Mouse (Mus musculus): ENCODE measurements around the gene Robo1. TPM values are rescaled to one million over a fixed set of nuclear protein-coding genes. Genes with fewer than 3 reads are reported as not detected.

Robo1 gene
- polyA plus RNA-seq, 1 experiment from 2014 or later = 100 TPM

DNA sequence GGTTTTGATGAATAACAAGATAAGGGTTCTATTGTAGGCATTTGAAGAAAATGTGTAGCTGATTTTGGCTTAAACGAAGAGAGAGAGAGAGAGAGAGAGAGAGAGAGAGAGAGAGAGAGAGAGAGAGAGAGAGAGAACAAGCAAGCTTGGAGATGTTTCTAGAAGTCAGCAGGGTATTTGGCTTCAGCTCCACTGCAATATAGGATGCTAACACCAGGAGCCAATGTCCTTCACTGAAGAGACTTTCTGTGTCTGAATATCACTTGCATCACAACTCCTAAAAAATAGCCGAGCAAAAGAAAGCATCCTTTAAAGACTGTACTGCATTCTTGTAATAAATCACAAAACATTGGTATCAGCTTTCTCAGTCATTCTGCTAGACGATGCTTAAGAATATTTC lies 503.8 kb downstream of the Robo1 start:
- no peaks in the 10 kb centered on the region for H3K27me3 ChIP-seq
- 81% methylated on average over 3 of the region's 3 CpGs for WGBS
- no peaks in the 10 kb centered on the region for H3K36me3 ChIP-seq
- H3K4me3 ChIP-seq = no peak overlapping the region
- H3K4me1 ChIP-seq = peaks cover 14% of the 10 kb centered on the region
- H3K9ac ChIP-seq (replicated peaks) = no peak overlapping the region
- no peaks in the 10 kb centered on the region for H3K9me3 ChIP-seq
- no peak overlapping the region for H3K4me2 ChIP-seq (replicated peaks)
- H3K27ac ChIP-seq (replicated peaks) = no peak overlapping the region
- no peak for ATAC-seq (ENCODE audit: low FRiP score, low read depth)

DNA sequence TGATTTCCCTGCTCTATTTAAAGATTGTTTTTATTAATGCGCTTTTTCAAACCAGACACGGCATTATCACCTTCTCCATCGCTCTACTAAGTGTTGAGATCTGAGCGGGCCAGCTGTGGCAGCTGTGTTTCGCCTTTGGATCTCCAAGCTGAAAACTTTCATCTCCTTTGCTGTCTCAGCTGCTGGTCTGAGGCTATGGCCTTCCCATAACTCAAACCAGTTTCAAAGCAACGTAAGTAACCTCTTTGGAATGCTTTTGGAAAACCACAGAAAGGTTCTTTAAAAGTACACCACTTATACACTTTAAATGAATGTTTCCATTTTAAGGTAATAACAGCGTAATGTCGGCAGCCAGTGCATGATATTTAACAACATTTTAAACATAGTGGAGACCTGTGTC lies 520.3 kb downstream of the Robo1 start:
- Histone ChIP-seq H3K4me3 (no peak overlapping the region), H3K4me2 (replicated peaks) (no peak overlapping the region), H3K27me3 (no peaks in the 10 kb centered on the region), H3K4me1 (peaks cover 3% of the 10 kb centered on the region; the same call in 1 of the 2 replicates), H3K9ac (replicated peaks) (no peak overlapping the region), H3K27ac (replicated peaks) (no peak overlapping the region), H3K36me3 (no peaks in the 10 kb centered on the region), H3K9me3 (no peaks in the 10 kb centered on the region)
- ATAC-seq (ENCODE audit: low FRiP score, low read depth) = no peak
- 76% methylated on average over 8 of the region's 8 CpGs for WGBS

DNA sequence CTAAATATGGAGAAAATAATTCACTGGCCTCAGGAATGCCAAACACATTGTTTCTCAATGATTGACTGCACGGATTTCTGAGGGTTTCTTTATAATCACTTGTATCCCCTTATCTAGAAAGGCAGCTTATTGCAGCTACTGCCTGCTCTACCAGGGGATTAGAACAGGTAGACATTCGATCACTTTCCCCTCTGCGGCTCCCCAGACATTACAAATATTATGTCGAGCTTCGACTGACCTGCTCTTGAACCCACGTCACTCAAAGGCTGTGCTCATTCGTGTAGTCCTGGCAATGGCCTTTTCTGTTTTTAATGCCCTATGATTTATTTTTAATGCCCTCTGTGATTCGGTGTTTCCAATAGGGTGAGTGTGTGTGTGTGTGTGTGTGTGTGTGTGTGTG lies 521.4 kb downstream of the Robo1 start:
- WGBS = 62% methylated on average over 8 of the region's 8 CpGs
- no peaks in the 10 kb centered on the region for H3K27me3 ChIP-seq
- peaks cover 6% of the 10 kb centered on the region; the same call in 1 of the 2 replicates for H3K4me1 ChIP-seq
- no peak overlapping the region for H3K27ac ChIP-seq (replicated peaks)
- H3K9me3 ChIP-seq = no peaks in the 10 kb centered on the region
- no peak overlapping the region for H3K4me2 ChIP-seq (replicated peaks)
- ATAC-seq (ENCODE audit: low FRiP score, low read depth) = no peak
- no peaks in the 10 kb centered on the region for H3K36me3 ChIP-seq
- H3K9ac ChIP-seq (replicated peaks) = no peak overlapping the region
- H3K4me3 ChIP-seq = no peak overlapping the region

DNA sequence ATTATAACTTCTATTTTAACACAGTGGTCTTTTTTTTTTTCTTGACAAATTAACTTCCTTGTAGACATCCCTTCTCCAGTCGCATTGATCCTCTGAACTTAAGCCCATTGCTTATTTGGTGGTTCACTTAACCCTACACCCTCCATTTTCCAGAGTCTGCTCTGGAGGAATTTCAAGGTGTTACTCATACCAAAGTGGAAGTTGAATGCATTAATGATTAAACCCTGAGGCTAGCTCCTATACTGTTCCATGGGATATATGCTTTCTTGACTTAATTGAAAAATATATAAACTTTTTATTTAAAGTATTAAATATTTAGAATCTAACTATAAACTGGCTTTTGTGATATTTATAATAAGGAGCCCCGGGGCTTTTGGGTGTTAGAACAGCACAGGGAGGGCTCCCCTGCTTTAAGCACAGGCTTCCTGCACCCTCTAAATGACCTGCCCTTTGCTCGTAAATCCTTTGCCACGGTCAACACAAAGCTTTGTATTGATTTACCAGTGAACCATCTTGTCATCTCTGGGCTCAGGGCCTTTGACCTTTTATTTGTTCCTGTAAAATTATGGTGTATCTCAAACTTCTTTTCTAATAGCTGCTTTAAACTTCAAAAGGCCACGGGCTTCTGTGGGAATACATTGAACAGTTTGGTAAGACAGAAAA lies 522.4 kb downstream of the Robo1 start:
- no peak overlapping the region for H3K27ac ChIP-seq (replicated peaks)
- no peaks in the 10 kb centered on the region for H3K27me3 ChIP-seq
- no peaks in the 10 kb centered on the region for H3K9me3 ChIP-seq
- no peak overlapping the region for H3K4me3 ChIP-seq
- peaks cover 6% of the 10 kb centered on the region; the same call in 1 of the 2 replicates for H3K4me1 ChIP-seq
- no peak overlapping the region for H3K4me2 ChIP-seq (replicated peaks)
- no peaks in the 10 kb centered on the region for H3K36me3 ChIP-seq
- WGBS = 28% methylated on average over 5 of the region's 5 CpGs
- ATAC-seq (ENCODE audit: low FRiP score, low read depth) = no peak
- H3K9ac ChIP-seq (replicated peaks) = no peak overlapping the region

DNA sequence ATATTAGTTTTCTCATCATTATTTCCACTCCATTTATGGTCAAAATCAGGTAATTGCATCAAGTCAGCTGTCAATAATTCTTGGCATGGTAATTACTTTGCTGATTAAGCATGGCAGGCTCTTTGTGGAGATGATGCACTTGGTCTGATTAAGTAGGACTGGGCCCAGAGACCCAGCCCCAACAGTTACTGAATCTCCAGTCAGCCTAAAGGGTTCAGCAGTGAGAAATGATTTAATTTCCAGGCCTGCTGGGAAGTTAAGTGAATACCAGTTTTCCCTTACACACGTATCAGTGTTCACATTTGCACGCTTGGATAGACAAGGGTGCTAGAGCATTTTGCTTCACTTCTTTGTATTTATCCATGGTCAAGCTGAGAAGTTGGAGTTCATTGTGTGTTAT lies 526.2 kb downstream of the Robo1 start:
- no peaks in the 10 kb centered on the region for H3K27me3 ChIP-seq
- no peak overlapping the region for H3K4me2 ChIP-seq (replicated peaks)
- H3K9me3 ChIP-seq = no peaks in the 10 kb centered on the region
- peaks cover 6% of the 10 kb centered on the region; the same call in 1 of the 2 replicates for H3K4me1 ChIP-seq
- no peaks in the 10 kb centered on the region for H3K36me3 ChIP-seq
- no peak overlapping the region for H3K27ac ChIP-seq (replicated peaks)
- ATAC-seq (ENCODE audit: low FRiP score, low read depth) = no peak
- H3K9ac ChIP-seq (replicated peaks) = no peak overlapping the region
- WGBS = 66% methylated on average over 2 of the region's 2 CpGs
- H3K4me3 ChIP-seq = no peak overlapping the region

DNA sequence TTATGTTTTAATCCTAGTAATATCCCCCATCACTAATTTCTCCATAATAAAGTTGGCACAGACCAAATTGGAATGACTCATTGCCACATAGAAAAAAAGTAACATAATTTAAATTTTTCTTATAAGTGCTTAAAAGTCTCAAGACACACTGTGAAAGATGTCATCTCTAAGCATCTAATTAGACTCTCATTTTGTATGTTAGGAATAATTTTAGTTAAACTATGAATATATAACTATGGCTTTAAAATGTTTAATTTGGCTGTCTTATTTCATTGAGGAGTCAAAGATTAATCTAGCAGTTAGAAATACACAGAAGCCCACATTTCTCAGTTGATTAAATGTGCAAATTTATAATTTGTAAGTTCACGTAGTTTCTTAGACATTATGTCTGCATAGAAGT lies 530.9 kb downstream of the Robo1 start:
- H3K4me2 ChIP-seq (replicated peaks) = no peak overlapping the region
- no peak overlapping the region for H3K4me3 ChIP-seq
- ATAC-seq (ENCODE audit: low FRiP score, low read depth) = no peak
- no peak overlapping the region for H3K9ac ChIP-seq (replicated peaks)
- peaks cover 9% of the 10 kb centered on the region; the same call in 1 of the 2 replicates for H3K4me1 ChIP-seq
- no peak overlapping the region for H3K27ac ChIP-seq (replicated peaks)
- H3K9me3 ChIP-seq = no peaks in the 10 kb centered on the region
- H3K27me3 ChIP-seq = no peaks in the 10 kb centered on the region
- WGBS = 85% methylated on average over 1 of the region's 1 CpGs
- H3K36me3 ChIP-seq = no peaks in the 10 kb centered on the region

DNA sequence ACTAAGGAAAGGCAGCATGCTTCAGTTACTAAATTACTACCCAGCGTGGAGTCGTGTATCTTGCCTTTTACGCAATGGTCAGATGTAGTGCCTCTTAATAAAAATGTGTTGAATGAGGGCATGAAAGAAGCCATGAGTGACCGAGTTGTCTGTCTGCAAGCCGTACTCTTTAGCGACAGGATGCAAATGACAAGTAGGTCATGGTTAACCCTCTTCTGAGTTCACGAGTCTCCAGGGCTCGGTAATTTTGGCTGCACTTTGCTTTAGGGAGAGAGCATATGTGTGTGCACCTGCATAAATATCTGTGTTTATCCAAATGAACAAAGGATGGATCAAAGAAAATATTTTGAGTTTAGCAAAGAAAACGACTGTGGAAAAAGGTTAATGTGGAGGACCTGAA lies 533.0 kb downstream of the Robo1 start:
- H3K4me3 ChIP-seq = no peak overlapping the region

DNA sequence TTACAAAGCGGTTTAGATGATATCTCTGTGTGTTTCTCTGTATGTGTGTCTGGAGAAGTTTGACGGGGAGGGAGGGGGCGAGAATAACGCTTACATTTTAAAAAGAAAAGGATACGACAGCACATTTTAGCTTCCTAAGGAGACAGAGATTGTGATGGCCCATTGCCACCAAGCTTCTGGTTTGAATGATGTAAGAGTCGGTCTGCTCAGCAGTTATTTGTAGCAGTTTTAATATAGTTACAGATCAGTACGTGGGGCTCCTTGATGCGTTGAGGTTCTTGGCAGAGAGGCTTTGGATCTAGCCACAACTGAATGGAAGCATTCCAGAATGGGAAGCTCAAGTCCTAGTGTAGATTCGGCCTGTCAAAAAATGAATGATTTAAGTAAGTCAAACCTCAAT lies 546.0 kb downstream of the Robo1 start:
- no peaks in the 10 kb centered on the region for H3K9me3 ChIP-seq
- no peaks in the 10 kb centered on the region for H3K4me1 ChIP-seq
- no peak overlapping the region for H3K4me2 ChIP-seq (replicated peaks)
- H3K27ac ChIP-seq (replicated peaks) = no peak overlapping the region
- 91% methylated on average over 9 of the region's 9 CpGs for WGBS
- H3K9ac ChIP-seq (replicated peaks) = no peak overlapping the region
- no peaks in the 10 kb centered on the region for H3K27me3 ChIP-seq
- H3K4me3 ChIP-seq = no peak overlapping the region
- no peaks in the 10 kb centered on the region for H3K36me3 ChIP-seq
- no peak for ATAC-seq (ENCODE audit: low FRiP score, low read depth)

More for the DNA sequence above, 533.0 kb downstream of the Robo1 start:
- H3K4me2 ChIP-seq (replicated peaks) = no peak overlapping the region
- no peak for ATAC-seq (ENCODE audit: low FRiP score, low read depth)
- H3K4me1 ChIP-seq = peaks cover 6% of the 10 kb centered on the region; the same call in 1 of the 2 replicates
- no peaks in the 10 kb centered on the region for H3K36me3 ChIP-seq
- no peak overlapping the region for H3K27ac ChIP-seq (replicated peaks)
- no peaks in the 10 kb centered on the region for H3K9me3 ChIP-seq
- H3K27me3 ChIP-seq = no peaks in the 10 kb centered on the region
- no peak overlapping the region for H3K9ac ChIP-seq (replicated peaks)
- WGBS = 68% methylated on average over 9 of the region's 9 CpGs

DNA sequence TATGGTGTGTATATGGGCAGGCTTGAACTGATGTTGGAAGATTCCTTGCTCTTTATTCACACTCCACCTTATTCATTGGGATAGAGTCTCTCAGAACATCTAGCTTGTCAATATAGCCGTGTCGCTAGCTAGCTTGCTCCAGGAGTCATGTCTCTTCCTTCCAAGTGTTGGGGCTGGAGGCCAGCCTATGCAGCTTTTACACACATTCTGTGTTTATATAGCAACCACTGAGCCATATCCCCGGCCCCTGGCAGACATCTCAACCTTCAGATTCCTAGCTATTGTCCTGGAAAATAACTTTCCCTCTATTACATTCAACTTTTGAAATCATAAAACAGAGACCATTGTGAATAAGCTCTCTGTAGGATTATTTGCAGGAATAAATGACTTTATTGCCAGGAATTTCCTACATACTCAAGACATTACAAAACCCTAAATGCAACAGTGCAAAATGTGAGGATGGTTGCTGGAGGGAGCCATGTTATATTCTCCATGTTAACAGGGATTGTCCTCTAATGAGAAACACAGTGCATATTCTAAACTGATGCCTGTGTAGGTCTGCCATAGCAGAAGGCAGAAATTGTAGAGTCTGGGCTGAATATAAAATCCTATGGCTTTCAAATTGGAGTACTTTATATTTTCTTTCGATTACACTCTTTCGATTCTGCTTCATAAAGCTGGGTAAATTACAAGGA lies 546.9 kb downstream of the Robo1 start:
- ATAC-seq (ENCODE audit: low FRiP score, low read depth) = no peak
- H3K9ac ChIP-seq (replicated peaks) = no peak overlapping the region
- H3K4me2 ChIP-seq (replicated peaks) = no peak overlapping the region
- no peaks in the 10 kb centered on the region for H3K27me3 ChIP-seq
- H3K4me3 ChIP-seq = no peak overlapping the region
- no peaks in the 10 kb centered on the region for H3K9me3 ChIP-seq
- H3K4me1 ChIP-seq = no peaks in the 10 kb centered on the region
- H3K27ac ChIP-seq (replicated peaks) = no peak overlapping the region
- WGBS = 85% methylated on average over 5 of the region's 5 CpGs
- H3K36me3 ChIP-seq = no peaks in the 10 kb centered on the region

DNA sequence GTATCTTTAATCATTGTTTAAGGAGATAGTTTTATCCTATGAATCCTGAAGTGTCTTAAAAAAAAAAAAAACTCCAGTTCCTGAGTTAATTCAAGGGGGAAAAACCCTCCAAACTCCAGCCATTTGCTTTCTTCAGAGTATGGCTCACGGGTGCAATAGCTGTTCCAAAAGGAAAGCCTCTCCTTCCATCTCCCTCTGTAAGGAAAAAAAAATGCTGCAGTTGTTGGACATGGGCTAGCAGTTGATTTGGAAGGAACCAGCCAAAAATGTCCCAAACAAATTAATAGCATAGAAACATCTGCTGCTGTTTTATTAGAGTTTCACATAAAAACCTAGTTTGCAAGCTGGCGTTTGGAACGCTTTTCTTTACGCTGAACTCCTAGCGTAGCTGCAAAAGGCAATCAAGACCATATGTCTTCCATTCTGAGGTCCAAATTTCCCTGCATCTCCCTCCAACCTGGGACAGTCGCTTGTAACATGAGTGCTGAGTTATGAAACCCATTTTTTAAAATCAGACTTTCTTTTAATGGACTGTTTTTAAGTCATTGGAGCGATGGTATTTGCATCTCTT lies 553.7 kb downstream of the Robo1 start:
- no peaks in the 10 kb centered on the region for H3K36me3 ChIP-seq
- H3K4me3 ChIP-seq = no peak overlapping the region
- no peak for ATAC-seq (ENCODE audit: low FRiP score, low read depth)
- H3K4me1 ChIP-seq = no peaks in the 10 kb centered on the region
- no peak overlapping the region for H3K27ac ChIP-seq (replicated peaks)
- no peak overlapping the region for H3K9ac ChIP-seq (replicated peaks)
- no peaks in the 10 kb centered on the region for H3K27me3 ChIP-seq
- H3K9me3 ChIP-seq = no peaks in the 10 kb centered on the region
- WGBS = 87% methylated on average over 7 of the region's 7 CpGs
- no peak overlapping the region for H3K4me2 ChIP-seq (replicated peaks)

DNA sequence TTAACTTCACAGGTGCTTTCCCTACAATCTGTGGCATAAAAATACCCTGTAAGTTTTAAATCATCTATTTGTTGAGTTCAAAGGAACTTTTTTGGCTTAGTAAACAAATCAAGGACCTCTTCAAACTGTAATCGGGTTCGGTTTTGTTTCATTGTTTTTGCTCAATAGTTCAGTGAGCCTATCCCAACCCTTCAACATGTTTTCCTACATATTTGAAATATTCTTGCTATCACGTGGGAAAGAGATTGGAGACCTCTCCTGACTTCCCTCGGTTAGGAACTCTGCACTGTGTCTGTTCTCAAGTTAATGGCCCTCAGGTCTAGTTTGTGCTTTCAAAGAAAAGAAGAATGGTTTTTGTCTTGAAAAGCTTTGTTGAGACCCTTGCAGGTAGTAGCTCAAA lies 557.9 kb downstream of the Robo1 start:
- no peak overlapping the region for H3K27ac ChIP-seq (replicated peaks)
- H3K4me2 ChIP-seq (replicated peaks) = no peak overlapping the region
- no peak overlapping the region for H3K9ac ChIP-seq (replicated peaks)
- no peaks in the 10 kb centered on the region for H3K36me3 ChIP-seq
- H3K27me3 ChIP-seq = no peaks in the 10 kb centered on the region
- H3K9me3 ChIP-seq = no peaks in the 10 kb centered on the region
- no peak for ATAC-seq (ENCODE audit: low FRiP score, low read depth)
- H3K4me3 ChIP-seq = no peak overlapping the region
- WGBS = 89% methylated on average over 4 of the region's 4 CpGs
- peaks cover 3% of the 10 kb centered on the region; the same call in 1 of the 2 replicates for H3K4me1 ChIP-seq

DNA sequence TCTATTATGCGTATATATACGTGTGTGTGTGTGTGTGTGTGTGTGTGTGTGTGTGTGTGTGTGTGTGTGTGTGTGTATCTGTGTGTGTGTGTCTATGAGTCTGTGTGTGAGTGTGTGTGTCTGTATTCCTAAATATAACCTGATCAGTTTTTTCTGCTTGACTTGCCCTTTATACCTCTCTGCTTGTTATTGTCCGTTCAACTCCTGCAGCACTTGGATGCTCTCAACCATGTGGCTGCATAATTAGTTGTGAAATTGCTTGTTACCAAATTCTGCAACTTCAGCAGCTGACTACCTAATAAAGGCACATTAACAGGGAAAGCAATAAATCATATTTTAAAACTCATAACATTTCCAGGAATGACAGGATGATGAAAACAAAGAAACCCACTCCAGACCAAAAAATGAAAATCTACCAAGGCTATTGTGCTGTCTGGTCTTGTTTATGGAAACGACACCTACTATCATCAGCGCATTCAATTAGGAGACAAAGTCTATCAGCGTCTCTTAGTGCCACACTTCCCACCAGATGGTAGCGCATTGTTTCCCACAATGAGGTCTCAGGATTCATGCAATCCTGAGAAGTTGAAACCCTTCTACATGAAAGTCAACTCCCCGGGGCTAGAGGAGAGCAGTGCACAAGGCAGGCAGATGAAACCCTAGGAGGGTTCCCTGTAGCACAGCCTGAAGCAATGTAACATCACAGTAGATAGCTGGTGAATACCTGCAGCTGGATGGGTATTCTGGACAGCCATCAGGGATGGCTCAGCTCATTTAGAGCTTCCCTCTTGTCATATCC lies 567.0 kb downstream of the Robo1 start:
- no peak overlapping the region for H3K9ac ChIP-seq (replicated peaks)
- H3K4me3 ChIP-seq = no peak overlapping the region
- H3K27me3 ChIP-seq = no peaks in the 10 kb centered on the region
- WGBS = 65% methylated on average over 8 of the region's 8 CpGs
- peaks cover 3% of the 10 kb centered on the region; the same call in 1 of the 2 replicates for H3K4me1 ChIP-seq
- H3K9me3 ChIP-seq = no peaks in the 10 kb centered on the region
- H3K4me2 ChIP-seq (replicated peaks) = no peak overlapping the region
- H3K36me3 ChIP-seq = no peaks in the 10 kb centered on the region
- peak overlapping the region; percentile 58 for H3K27ac ChIP-seq (replicated peaks)
- peak; percentile 56; the same call in 1 of the 2 replicates for ATAC-seq (ENCODE audit: low FRiP score, low read depth)

All from midbrain, embryonic 12.5 days (tissue).